Mouse (Mus musculus): ENCODE measurements around the gene Cntnap4.

DNA sequence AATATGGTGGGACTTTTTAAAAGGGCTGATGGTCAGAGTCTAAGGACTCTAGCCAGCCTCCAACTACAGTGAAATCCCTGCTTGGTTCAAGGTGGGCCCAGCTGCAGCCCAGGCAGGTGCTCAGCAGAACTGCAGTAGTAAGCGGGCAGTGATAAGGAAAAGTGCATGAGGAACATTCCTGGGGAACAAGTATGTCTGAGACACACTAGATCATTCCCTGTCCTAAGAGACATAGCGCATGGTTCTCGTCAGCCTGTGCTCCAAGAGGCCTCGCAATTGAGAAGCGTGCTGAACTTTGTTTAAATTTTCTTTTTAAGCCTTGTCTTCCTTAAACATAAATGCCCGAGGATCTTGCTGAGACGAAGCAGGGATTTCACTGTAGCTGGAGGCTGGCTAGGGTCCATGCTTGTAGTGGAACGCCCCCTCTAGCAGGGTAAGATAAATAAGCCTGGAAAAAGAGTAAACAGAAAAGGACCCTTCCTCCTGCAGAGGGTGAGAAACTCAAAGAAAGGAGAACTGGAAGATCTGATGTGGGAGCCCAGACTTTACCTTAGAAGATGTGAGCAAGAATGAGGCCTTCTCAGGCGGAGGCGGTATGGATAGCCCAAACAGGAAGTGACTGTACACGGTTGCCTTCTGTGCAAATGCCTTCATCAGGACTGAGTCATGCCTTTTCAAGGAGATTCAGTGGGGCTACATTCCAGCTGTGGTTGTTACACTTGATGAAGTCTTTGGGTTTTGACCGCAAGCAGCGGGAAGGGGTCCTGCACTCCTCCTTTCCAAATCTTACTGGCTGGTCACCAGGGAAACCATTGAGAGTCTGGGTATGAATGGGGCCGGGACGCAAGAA, 161.0 kb downstream of the Cntnap4 start:
- TF ChIP-seq E2F4 (IDR thresholded peaks at IDR 0.05; ENCODE audit: insufficient replicate concordance, low read depth, low read length) (no peak), JUND (conservative IDR thresholded peaks at IDR 0.05; ENCODE audit: low read depth, low read length) (no peak), ETS1 (conservative IDR thresholded peaks at IDR 0.05; ENCODE audit: low read depth, low read length) (no peak)
